Mouse (Mus musculus): Measurements from ENCODE around the gene C3. TPM values are rescaled to one million over a fixed set of nuclear protein-coding genes. Genes with fewer than 3 reads are reported as not detected.
A peak's percentile ranks its signal among the peaks of the same experiment; 100 is the strongest.

C3 gene
- 0.82 and 2.7 TPM in 2 replicates for polyA plus RNA-seq (2014; fragmentation: Nextera tagmentation; extraction: Ambion mirVana)

- H3K36me3 ChIP-seq (ENCODE audit: control insufficient read depth, insufficient read depth, low read length) = no peaks in the 10 kb centered on the region
- H3K27ac ChIP-seq (ENCODE audit: low read depth, low read length) = no peak within 1 kb of the TSS
- WGBS = 76% methylated on average over 3 of the region's 3 CpGs
Observed at GRCm38 (mm10) chr17:57228014-57228413, at the start of gene C3. TSS of gene C3 (minus strand) at chr17:57228136.

GRCm38 (mm10) chr17:57276634-57277121 is 48.7 kb upstream of the C3 start:
- no peaks in the 10 kb centered on the region for H3K9me3 ChIP-seq (ENCODE audit: control insufficient read depth, low read length)
- under 1% methylated on average over 20 of the region's 20 CpGs for WGBS
- no peak overlapping the region for H3K27ac ChIP-seq (ENCODE audit: low read depth, low read length)
- peak overlapping the region; percentile 38 for H3K4me3 ChIP-seq (ENCODE audit: low read depth, low read length)
- H3K9ac ChIP-seq (replicated peaks; ENCODE audit: low read depth, low read length) = 0 out of 2 replicates have a peak overlapping the region, but pooled peaks have one; percentile 16
- H3K4me1 ChIP-seq (ENCODE audit: control insufficient read depth, insufficient read depth, low read length) = peaks cover 11% of the 10 kb centered on the region; the same call in 1 of the 2 replicates
- peak overlapping the region; percentile 63 for H3K4me2 ChIP-seq (ENCODE audit: low read depth, low read length)
- no peaks in the 10 kb centered on the region for H3K36me3 ChIP-seq (ENCODE audit: control insufficient read depth, insufficient read depth, low read length)
- H3K27me3 ChIP-seq (ENCODE audit: control insufficient read depth, insufficient read depth, low read length) = peaks cover 19% of the 10 kb centered on the region
- ATAC-seq (ENCODE audit: low read depth) = peak; percentile 79

More at GRCm38 (mm10) chr17:57228014-57228413, at the start of gene C3:
- no peaks in the 10 kb centered on the region for H3K9me3 ChIP-seq (ENCODE audit: control insufficient read depth, low read length)
- H3K4me3 ChIP-seq (ENCODE audit: low read depth, low read length) = no peak within 1 kb of the TSS
- no peak for ATAC-seq (ENCODE audit: low read depth)
- H3K9ac ChIP-seq (replicated peaks; ENCODE audit: low read depth, low read length) = no peak within 1 kb of the TSS
- no peak within 1 kb of the TSS for H3K4me2 ChIP-seq (ENCODE audit: low read depth, low read length)
- H3K4me1 ChIP-seq (ENCODE audit: control insufficient read depth, insufficient read depth, low read length) = no peaks in the 10 kb centered on the region
- H3K27me3 ChIP-seq (ENCODE audit: control insufficient read depth, insufficient read depth, low read length) = no peaks in the 10 kb centered on the region

GRCm38 (mm10) chr17:57275997-57276351 is 48.0 kb upstream of the C3 start:
- H3K4me1 ChIP-seq (ENCODE audit: control insufficient read depth, insufficient read depth, low read length) = peaks cover 11% of the 10 kb centered on the region; the same call in 1 of the 2 replicates
- peak; percentile 32 for ATAC-seq (ENCODE audit: low read depth)
- peak overlapping the region; percentile 38 for H3K4me3 ChIP-seq (ENCODE audit: low read depth, low read length)
- H3K9me3 ChIP-seq (ENCODE audit: control insufficient read depth, low read length) = no peaks in the 10 kb centered on the region
- H3K9ac ChIP-seq (replicated peaks; ENCODE audit: low read depth, low read length) = 0 out of 2 replicates have a peak overlapping the region, but pooled peaks have one; percentile 12
- H3K27ac ChIP-seq (ENCODE audit: low read depth, low read length) = no peak overlapping the region
- 2% methylated on average over 13 of the region's 13 CpGs for WGBS
- H3K27me3 ChIP-seq (ENCODE audit: control insufficient read depth, insufficient read depth, low read length) = peaks cover 19% of the 10 kb centered on the region
- H3K4me2 ChIP-seq (ENCODE audit: low read depth, low read length) = peak overlapping the region; percentile 63
- H3K36me3 ChIP-seq (ENCODE audit: control insufficient read depth, insufficient read depth, low read length) = no peaks in the 10 kb centered on the region

- H3K9me3 ChIP-seq (ENCODE audit: control insufficient read depth, low read length) = no peaks in the 10 kb centered on the region
- H3K4me2 ChIP-seq (ENCODE audit: low read depth, low read length) = peak overlapping the region; percentile 63
- H3K4me3 ChIP-seq (ENCODE audit: low read depth, low read length) = peak overlapping the region; percentile 38
- H3K27me3 ChIP-seq (ENCODE audit: control insufficient read depth, insufficient read depth, low read length) = peaks cover 19% of the 10 kb centered on the region
- H3K27ac ChIP-seq (ENCODE audit: low read depth, low read length) = no peak overlapping the region
- no peaks in the 10 kb centered on the region for H3K36me3 ChIP-seq (ENCODE audit: control insufficient read depth, insufficient read depth, low read length)
- peak; percentile 67 for ATAC-seq (ENCODE audit: low read depth)
- peak overlapping the region; percentile 12; the same call in 1 of the 2 replicates for H3K9ac ChIP-seq (replicated peaks; ENCODE audit: low read depth, low read length)
- WGBS = 1% methylated on average over 52 of the region's 53 CpGs
- H3K4me1 ChIP-seq (ENCODE audit: control insufficient read depth, insufficient read depth, low read length) = peaks cover 11% of the 10 kb centered on the region; the same call in 1 of the 2 replicates
Observed at GRCm38 (mm10) chr17:57275111-57275996, 47.4 kb upstream of the C3 start.

GRCm38 (mm10) chr17:57274686-57275085 is 46.8 kb upstream of the C3 start:
- H3K27ac ChIP-seq (ENCODE audit: low read depth, low read length) = no peak overlapping the region
- 8% methylated on average over 15 of the region's 15 CpGs for WGBS

GRCm38 (mm10) chr17:57273846-57274245 is 45.9 kb upstream of the C3 start:
- Histone ChIP-seq H3K9ac (replicated peaks; ENCODE audit: low read depth, low read length) (no peak overlapping the region), H3K4me1 (ENCODE audit: control insufficient read depth, insufficient read depth, low read length) (peaks cover 11% of the 10 kb centered on the region; the same call in 1 of the 2 replicates), H3K9me3 (ENCODE audit: control insufficient read depth, low read length) (no peaks in the 10 kb centered on the region), H3K27ac (ENCODE audit: low read depth, low read length) (no peak overlapping the region), H3K4me2 (ENCODE audit: low read depth, low read length) (no peak overlapping the region), H3K36me3 (ENCODE audit: control insufficient read depth, insufficient read depth, low read length) (no peaks in the 10 kb centered on the region), H3K27me3 (ENCODE audit: control insufficient read depth, insufficient read depth, low read length) (peaks cover 19% of the 10 kb centered on the region), H3K4me3 (ENCODE audit: low read depth, low read length) (no peak overlapping the region)
- ATAC-seq (ENCODE audit: low read depth) = no peak
- WGBS = 41% methylated on average over 7 of the region's 7 CpGs

More at GRCm38 (mm10) chr17:57274686-57275085, 46.8 kb upstream of the C3 start:
- peaks cover 19% of the 10 kb centered on the region for H3K27me3 ChIP-seq (ENCODE audit: control insufficient read depth, insufficient read depth, low read length)
- no peak for ATAC-seq (ENCODE audit: low read depth)
- peak overlapping the region; percentile 38 for H3K4me3 ChIP-seq (ENCODE audit: low read depth, low read length)
- peak overlapping the region; percentile 63 for H3K4me2 ChIP-seq (ENCODE audit: low read depth, low read length)
- no peaks in the 10 kb centered on the region for H3K36me3 ChIP-seq (ENCODE audit: control insufficient read depth, insufficient read depth, low read length)
- no peaks in the 10 kb centered on the region for H3K9me3 ChIP-seq (ENCODE audit: control insufficient read depth, low read length)
- H3K4me1 ChIP-seq (ENCODE audit: control insufficient read depth, insufficient read depth, low read length) = peaks cover 11% of the 10 kb centered on the region; the same call in 1 of the 2 replicates
- no peak overlapping the region for H3K9ac ChIP-seq (replicated peaks; ENCODE audit: low read depth, low read length)

GRCm38 (mm10) chr17:57271301-57271700 is 43.4 kb upstream of the C3 start:
- Histone ChIP-seq H3K4me3 (ENCODE audit: low read depth, low read length) (no peak overlapping the region), H3K9ac (replicated peaks; ENCODE audit: low read depth, low read length) (no peak overlapping the region), H3K36me3 (ENCODE audit: control insufficient read depth, insufficient read depth, low read length) (no peaks in the 10 kb centered on the region), H3K4me1 (ENCODE audit: control insufficient read depth, insufficient read depth, low read length) (peaks cover 11% of the 10 kb centered on the region; the same call in 1 of the 2 replicates), H3K9me3 (ENCODE audit: control insufficient read depth, low read length) (no peaks in the 10 kb centered on the region), H3K27ac (ENCODE audit: low read depth, low read length) (no peak overlapping the region), H3K27me3 (ENCODE audit: control insufficient read depth, insufficient read depth, low read length) (peaks cover 19% of the 10 kb centered on the region), H3K4me2 (ENCODE audit: low read depth, low read length) (no peak overlapping the region)
- ATAC-seq (ENCODE audit: low read depth) = no peak
- WGBS = 69% methylated on average over 9 of the region's 9 CpGs

GRCm38 (mm10) chr17:57267556-57268126 is 39.7 kb upstream of the C3 start:
- Histone ChIP-seq H3K27ac (ENCODE audit: low read depth, low read length) (no peak overlapping the region), H3K27me3 (ENCODE audit: control insufficient read depth, insufficient read depth, low read length) (no peaks in the 10 kb centered on the region), H3K36me3 (ENCODE audit: control insufficient read depth, insufficient read depth, low read length) (no peaks in the 10 kb centered on the region), H3K4me2 (ENCODE audit: low read depth, low read length) (no peak overlapping the region), H3K4me1 (ENCODE audit: control insufficient read depth, insufficient read depth, low read length) (no peaks in the 10 kb centered on the region), H3K9ac (replicated peaks; ENCODE audit: low read depth, low read length) (no peak overlapping the region), H3K4me3 (ENCODE audit: low read depth, low read length) (no peak overlapping the region), H3K9me3 (ENCODE audit: control insufficient read depth, low read length) (no peaks in the 10 kb centered on the region)
- ATAC-seq (ENCODE audit: low read depth) = no peak
- WGBS = 91% methylated on average over 6 of the region's 6 CpGs
